Mouse (Mus musculus) cerebellum, adult 8-10 months (tissue): ENCODE measurements around the gene Foxl1.

Experiments used
- DNase-seq: peaks from one replicate; pipeline ENCODE4 v3.0.0; 2022

Foxl1 gene

GRCm38 (mm10) chr8:121127756-121128375 is at the start of gene Foxl1:
TSS of gene Foxl1 (plus strand) at chr8:121127940.
- no peak for DNase-seq

- DNase-seq = no peak
Observed at GRCm38 (mm10) chr8:121078721-121079120, 49.0 kb upstream of the Foxl1 start.

GRCm38 (mm10) chr8:121079201-121079600 is 48.5 kb upstream of the Foxl1 start:
- DNase-seq = no peak

- no peak for DNase-seq
Observed at GRCm38 (mm10) chr8:121079944-121080343, 47.8 kb upstream of the Foxl1 start.

- DNase-seq = no peak
Observed at GRCm38 (mm10) chr8:121080361-121081090, 47.2 kb upstream of the Foxl1 start.

GRCm38 (mm10) chr8:121081398-121081797 is 46.3 kb upstream of the Foxl1 start:
- no peak for DNase-seq

GRCm38 (mm10) chr8:121082218-121083092 is 45.3 kb upstream of the Foxl1 start:
- DNase-seq = no peak

- no peak for DNase-seq
Observed at GRCm38 (mm10) chr8:121083093-121083935, 44.4 kb upstream of the Foxl1 start.

- no peak for DNase-seq
Observed at GRCm38 (mm10) chr8:121083936-121084209, 43.9 kb upstream of the Foxl1 start.

- DNase-seq = no peak
Observed at GRCm38 (mm10) chr8:121084210-121084951, 43.4 kb upstream of the Foxl1 start, which contains the start of gene Foxf1. TSS of gene Foxf1 (plus strand) at chr8:121084386.

- DNase-seq = no peak
Observed at GRCm38 (mm10) chr8:121085011-121085410, 42.7 kb upstream of the Foxl1 start.

- DNase-seq = no peak
Observed at GRCm38 (mm10) chr8:121085561-121085960, 42.2 kb upstream of the Foxl1 start.

- DNase-seq = no peak
Observed at GRCm38 (mm10) chr8:121086004-121086900, 41.5 kb upstream of the Foxl1 start.

- no peak for DNase-seq
Observed at GRCm38 (mm10) chr8:121088281-121088680, 39.5 kb upstream of the Foxl1 start.

GRCm38 (mm10) chr8:121088871-121089630 is 38.7 kb upstream of the Foxl1 start:
- no peak for DNase-seq

- DNase-seq = no peak
Observed at GRCm38 (mm10) chr8:121089631-121090380, 37.9 kb upstream of the Foxl1 start.

GRCm38 (mm10) chr8:121090716-121091115 is 37.0 kb upstream of the Foxl1 start:
- DNase-seq = no peak

GRCm38 (mm10) chr8:121092141-121092540 is 35.6 kb upstream of the Foxl1 start:
- DNase-seq = no peak

GRCm38 (mm10) chr8:121092627-121093026 is 35.1 kb upstream of the Foxl1 start:
- DNase-seq = peak; percentile 62
